Mouse (Mus musculus) C2C12 (cell line): Measurements from ENCODE around the gene Pdcd2. TPM values are rescaled to one million over a fixed set of nuclear protein-coding genes. Genes with fewer than 3 reads are reported as not detected.
A peak's percentile ranks its signal among the peaks of the same experiment; 100 is the strongest.

Source experiments
- H3K27me3 ChIP-seq: one replicate; pipeline ENCODE4 v1.6.1; 2011; ENCODE audit not compliant: control insufficient read depth, insufficient read depth, insufficient read length
- H3K36me3 ChIP-seq: one replicate; pipeline ENCODE4 v1.6.1; 2011; ENCODE audit not compliant: control insufficient read depth, insufficient read depth
- H3K4me3 ChIP-seq: one replicate; pipeline ENCODE4 v1.5.1; 2011; ENCODE audit warnings: mild to moderate bottlenecking, control low read depth; ENCODE audit not compliant: poor library complexity, insufficient read depth, severe bottlenecking
- H3K79me2 ChIP-seq: one replicate; pipeline ENCODE4 v1.6.1; 2011; ENCODE audit not compliant: control insufficient read depth, insufficient read depth
- H3K79me3 ChIP-seq: one replicate; pipeline ENCODE4 v1.6.1; 2011; ENCODE audit warnings: low read depth, control low read depth
- H3ac ChIP-seq: one replicate; pipeline ENCODE3; 2011; ENCODE audit warnings: low read depth; ENCODE audit not compliant: control insufficient read depth, insufficient read length
- CEBPB ChIP-seq: IDR thresholded peaks from one replicate; pipeline ENCODE4 v1.6.1; 2011; ENCODE audit warnings: low read depth, mild to moderate bottlenecking, control low read depth, moderate library complexity
- CTCF ChIP-seq: IDR thresholded peaks from one replicate; pipeline ENCODE4 v1.5.1; 2011; ENCODE audit not compliant: control insufficient read depth, insufficient read depth, insufficient read length
- FOSL1 ChIP-seq: IDR thresholded peaks from one replicate; pipeline ENCODE4 v1.8.0; 2011; ENCODE audit warnings: mild to moderate bottlenecking, low read length; ENCODE audit not compliant: poor library complexity, insufficient read depth, severe bottlenecking
- MAX ChIP-seq: IDR thresholded peaks from one replicate; pipeline ENCODE4 v1.6.1; 2011; ENCODE audit warnings: mild to moderate bottlenecking, control low read depth
- MYOD1 ChIP-seq: IDR thresholded peaks from one replicate; pipeline ENCODE4 v1.6.1; 2011; ENCODE audit warnings: low read depth; ENCODE audit not compliant: control insufficient read depth, insufficient read length
- MYOG ChIP-seq: IDR thresholded peaks from one replicate; pipeline ENCODE4 v1.6.1; 2011; ENCODE audit not compliant: control insufficient read depth, insufficient read length; ENCODE audit errors: extremely low read depth
- USF1 ChIP-seq: IDR thresholded peaks from one replicate; pipeline ENCODE4 v1.6.1; 2011; ENCODE audit warnings: low read depth, mild to moderate bottlenecking, control low read depth, moderate library complexity
- polyA plus RNA-seq: library from polyadenylated mRNA; unstranded; fragments of >200 nt; fragmentation: generic; extraction: Trizol; gene quantifications from one replicate; pipeline ENCODE4 v1.2.1, GENCODE M21; 2012; ENCODE audit warnings: missing spikeins

Gene Pdcd2
- polyA plus RNA-seq, 1 experiment = 42.5 TPM

GRCm38 (mm10) chr17:15535943-15536342 is 8.8 kb upstream of the Pdcd2 start:
- no peaks in the 10 kb centered on the region for H3K36me3 ChIP-seq
- H3ac ChIP-seq = no peak overlapping the region
- H3K79me3 ChIP-seq = no peaks in the 10 kb centered on the region
- no peaks in the 10 kb centered on the region for H3K27me3 ChIP-seq
- no peak overlapping the region for H3K4me3 ChIP-seq
- TF ChIP-seq CTCF = no peak
- no peak for TF ChIP-seq FOSL1
- TF ChIP-seq MYOD1 = no peak
- no peak for TF ChIP-seq MYOG
- no peak for TF ChIP-seq MAX
- no peak for TF ChIP-seq CEBPB
- TF ChIP-seq USF1 = no peak
- H3K79me2 ChIP-seq = no peaks in the 10 kb centered on the region

- no peaks in the 10 kb centered on the region for H3K79me2 ChIP-seq
- H3K79me3 ChIP-seq = no peaks in the 10 kb centered on the region
- no peaks in the 10 kb centered on the region for H3K27me3 ChIP-seq
- H3K36me3 ChIP-seq = no peaks in the 10 kb centered on the region
- H3K4me3 ChIP-seq = no peak overlapping the region
- no peak overlapping the region for H3ac ChIP-seq
- TF ChIP-seq MYOG = no peak
Measured at GRCm38 (mm10) chr17:15535162-15535800, 8.2 kb upstream of the Pdcd2 start.

- no peak overlapping the region for H3ac ChIP-seq
- TF ChIP-seq FOSL1 (no peak), MYOG (no peak), MYOD1 (no peak), CEBPB (no peak), MAX (no peak), USF1 (no peak), CTCF (no peak)
- H3K36me3 ChIP-seq = peaks cover 7% of the 10 kb centered on the region
- no peaks in the 10 kb centered on the region for H3K27me3 ChIP-seq
- H3K79me2 ChIP-seq = peaks cover 18% of the 10 kb centered on the region
- peaks cover 7% of the 10 kb centered on the region for H3K79me3 ChIP-seq
- no peak overlapping the region for H3K4me3 ChIP-seq
Measured at GRCm38 (mm10) chr17:15530141-15530540, 3.0 kb upstream of the Pdcd2 start.

GRCm38 (mm10) chr17:15528887-15529286 is 1.8 kb upstream of the Pdcd2 start:
- H3K27me3 ChIP-seq = no peaks in the 10 kb centered on the region
- H3K36me3 ChIP-seq = peaks cover 19% of the 10 kb centered on the region
- peaks cover 12% of the 10 kb centered on the region for H3K79me3 ChIP-seq
- H3K79me2 ChIP-seq = peaks cover 30% of the 10 kb centered on the region
- H3K4me3 ChIP-seq = no peak overlapping the region
- TF ChIP-seq CEBPB = no peak
- TF ChIP-seq CTCF = no peak
- no peak for TF ChIP-seq FOSL1
- TF ChIP-seq USF1 = no peak
- no peak for TF ChIP-seq MAX
- H3ac ChIP-seq = no peak overlapping the region

DNA sequence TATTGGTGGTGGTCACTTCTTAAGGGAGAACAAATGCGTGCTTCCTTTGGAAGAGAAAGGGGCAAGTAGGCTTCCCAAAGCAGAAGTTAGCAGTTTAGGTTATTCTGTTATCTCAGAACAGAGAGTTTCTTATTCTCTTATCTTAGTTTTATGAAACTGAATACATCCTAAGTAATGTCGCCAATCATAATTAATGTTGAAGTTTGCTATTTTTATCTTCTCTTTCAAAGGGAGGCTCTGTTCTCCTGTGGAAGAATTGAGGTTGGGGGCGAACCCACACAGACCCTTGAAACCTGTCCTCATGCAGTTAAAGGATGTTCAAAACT is 673 bp upstream of the Pdcd2 start:
- Histone ChIP-seq H3K79me2 (peaks cover 32% of the 10 kb centered on the region), H3K36me3 (peaks cover 30% of the 10 kb centered on the region), H3K27me3 (no peaks in the 10 kb centered on the region), H3K4me3 (peak overlapping the region; percentile 63), H3ac (no peak overlapping the region), H3K79me3 (peaks cover 12% of the 10 kb centered on the region)
- TF ChIP-seq CTCF (no peak), FOSL1 (no peak), USF1 (no peak)

- H3K36me3 ChIP-seq = peaks cover 44% of the 10 kb centered on the region
- peak overlapping the region; percentile 64 for H3ac ChIP-seq
- peaks cover 12% of the 10 kb centered on the region for H3K79me3 ChIP-seq
- peak overlapping the region; percentile 63 for H3K4me3 ChIP-seq
- TF ChIP-seq CTCF (no peak), MYOD1 (no peak), CEBPB (no peak), MAX (no peak), MYOG (no peak), FOSL1 (no peak)
- no peaks in the 10 kb centered on the region for H3K27me3 ChIP-seq
- H3K79me2 ChIP-seq = peaks cover 32% of the 10 kb centered on the region
Measured at GRCm38 (mm10) chr17:15526304-15526703, 797 bp downstream of the Pdcd2 start.
